Mouse (Mus musculus): Measurements from ENCODE around the gene Apol8.

The Apol8 gene

GRCm38 (mm10) chr15:77756848-77757247 lies at the start of gene Apol8:
TSS of gene Apol8 (minus strand) at chr15:77757003.
- DNase-seq (ENCODE audit: low spot score), result peak; percentile 82

GRCm38 (mm10) chr15:77805657-77806056 lies 48.9 kb upstream of the Apol8 start:
- no peak for DNase-seq (ENCODE audit: low spot score)

DNA sequence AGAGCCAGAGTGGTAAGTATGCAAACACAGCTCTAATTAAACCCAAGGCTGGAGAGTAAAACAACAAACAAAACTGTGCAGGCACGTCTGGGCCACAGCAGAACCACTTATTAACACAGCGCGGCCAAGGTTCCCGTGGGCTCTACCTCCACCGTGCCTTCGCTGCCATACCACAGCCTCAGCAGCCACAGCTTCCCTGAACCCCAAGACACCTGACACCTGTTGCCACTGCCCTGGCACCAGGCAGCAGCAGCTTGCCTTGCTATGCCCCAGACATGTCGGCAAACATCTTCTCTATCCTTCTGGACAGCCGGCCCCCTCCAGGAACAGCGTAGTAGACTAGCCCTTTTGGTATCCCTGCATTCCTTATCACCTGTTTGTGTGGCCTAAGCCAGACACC lies 48.1 kb upstream of the Apol8 start:
- no peak for DNase-seq (ENCODE audit: low spot score)

DNA sequence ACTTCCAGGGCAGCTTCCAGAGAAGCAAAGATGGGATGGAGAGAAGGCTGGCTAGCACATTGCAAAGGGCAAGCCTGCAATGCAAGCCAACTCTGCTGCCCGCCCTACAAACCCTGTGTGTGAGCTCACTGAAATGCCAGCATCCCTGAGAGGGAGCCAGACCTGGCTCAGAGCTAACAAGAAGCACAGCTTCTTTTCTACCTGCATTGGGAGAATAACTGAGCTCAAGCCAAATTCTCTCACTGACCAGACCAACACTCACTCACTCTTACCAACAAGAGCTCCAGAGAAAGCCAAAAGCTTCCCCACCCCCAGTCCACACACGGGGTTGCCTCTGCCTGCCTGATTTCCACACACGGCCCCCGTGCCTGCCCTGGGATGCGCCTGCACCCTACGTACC lies 47.7 kb upstream of the Apol8 start:
- DNase-seq (ENCODE audit: low spot score), result no peak

DNA sequence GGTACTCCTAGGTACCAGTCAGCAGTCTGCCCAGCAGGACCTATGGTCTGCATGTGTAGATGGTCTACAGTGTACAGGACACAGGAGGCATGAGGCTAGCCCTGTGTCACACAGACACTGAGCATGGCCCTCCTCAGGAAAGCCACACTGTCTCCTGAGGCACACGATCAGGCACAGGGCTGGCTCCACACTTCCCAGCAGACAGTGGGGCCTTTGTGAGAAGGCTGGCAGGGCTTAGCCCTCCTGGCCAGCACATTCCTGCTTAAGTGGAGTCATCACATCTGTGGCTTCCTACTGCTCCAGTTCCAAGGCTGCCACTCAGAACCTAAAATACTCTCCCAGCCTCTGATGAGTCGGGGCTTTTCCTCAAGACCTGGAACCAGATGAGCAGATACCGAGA lies 46.9 kb upstream of the Apol8 start:
- no peak for DNase-seq (ENCODE audit: low spot score)

GRCm38 (mm10) chr15:77802992-77803391 lies 46.2 kb upstream of the Apol8 start:
- DNase-seq (ENCODE audit: low spot score), result no peak

GRCm38 (mm10) chr15:77801188-77801587 lies 44.4 kb upstream of the Apol8 start:
- no peak for DNase-seq (ENCODE audit: low spot score)

DNA sequence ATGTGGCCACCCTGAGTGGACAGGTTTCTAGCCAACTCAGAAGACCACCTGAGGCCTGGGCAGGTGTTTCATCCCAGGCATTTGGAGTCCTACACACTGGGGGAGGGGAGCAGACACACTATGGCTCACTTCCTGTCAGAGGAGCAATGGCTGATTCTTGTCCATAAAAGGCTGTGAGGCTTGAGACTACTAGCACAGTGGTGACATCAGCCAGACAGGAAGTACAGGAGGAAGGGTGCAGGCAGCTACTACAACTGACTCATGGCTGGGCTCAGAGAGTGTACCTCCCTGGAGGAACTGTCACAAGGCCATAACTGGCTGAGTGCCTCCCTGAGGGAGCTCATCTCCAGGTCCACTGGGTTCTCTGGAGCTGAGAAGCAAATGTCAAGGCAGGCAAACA lies 43.7 kb upstream of the Apol8 start:
- peak; percentile 50 for DNase-seq (ENCODE audit: low spot score)

GRCm38 (mm10) chr15:77799491-77800474 lies 43.0 kb upstream of the Apol8 start:
- DNase-seq (ENCODE audit: low spot score), result no peak

DNA sequence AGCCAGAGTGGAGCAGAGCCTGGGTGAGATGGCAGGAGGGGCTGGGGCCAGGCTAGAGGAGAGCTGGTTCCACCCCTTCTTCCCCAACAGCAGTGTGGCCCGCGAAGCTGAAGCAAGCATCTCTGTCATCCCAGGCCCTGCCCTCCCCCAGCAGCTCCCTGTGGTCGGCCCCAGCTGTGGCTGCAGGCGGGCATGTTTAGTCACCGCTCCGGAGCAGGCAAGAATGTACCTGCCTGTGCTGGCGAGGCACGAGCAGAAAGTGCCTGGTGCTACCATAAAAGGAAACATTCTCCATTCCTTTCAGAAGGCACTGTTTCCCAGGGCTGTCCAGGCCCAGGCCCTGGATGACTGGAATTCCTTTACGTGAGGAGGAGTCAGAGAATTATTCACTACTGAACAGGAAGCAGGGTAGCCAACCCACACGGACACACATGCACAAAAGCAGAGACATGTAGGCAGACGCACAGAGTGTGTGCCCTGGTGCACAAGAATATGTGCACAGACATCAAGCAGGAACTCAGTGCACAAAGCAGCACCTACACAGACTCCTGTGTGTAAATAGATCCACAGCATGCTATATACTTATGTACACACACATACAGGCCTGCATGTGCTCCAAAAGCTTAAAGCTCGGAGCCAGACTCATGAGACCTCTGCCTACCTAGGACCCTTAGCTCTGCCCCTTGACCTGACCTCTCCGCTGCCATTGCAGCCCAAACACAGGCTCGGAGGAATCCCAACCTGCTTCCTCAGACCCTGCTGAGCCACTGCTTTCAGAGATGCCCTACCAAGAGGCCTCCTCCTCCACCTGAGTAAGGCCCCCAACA lies 42.1 kb upstream of the Apol8 start:
- DNase-seq (ENCODE audit: low spot score), result peak; percentile 77

DNA sequence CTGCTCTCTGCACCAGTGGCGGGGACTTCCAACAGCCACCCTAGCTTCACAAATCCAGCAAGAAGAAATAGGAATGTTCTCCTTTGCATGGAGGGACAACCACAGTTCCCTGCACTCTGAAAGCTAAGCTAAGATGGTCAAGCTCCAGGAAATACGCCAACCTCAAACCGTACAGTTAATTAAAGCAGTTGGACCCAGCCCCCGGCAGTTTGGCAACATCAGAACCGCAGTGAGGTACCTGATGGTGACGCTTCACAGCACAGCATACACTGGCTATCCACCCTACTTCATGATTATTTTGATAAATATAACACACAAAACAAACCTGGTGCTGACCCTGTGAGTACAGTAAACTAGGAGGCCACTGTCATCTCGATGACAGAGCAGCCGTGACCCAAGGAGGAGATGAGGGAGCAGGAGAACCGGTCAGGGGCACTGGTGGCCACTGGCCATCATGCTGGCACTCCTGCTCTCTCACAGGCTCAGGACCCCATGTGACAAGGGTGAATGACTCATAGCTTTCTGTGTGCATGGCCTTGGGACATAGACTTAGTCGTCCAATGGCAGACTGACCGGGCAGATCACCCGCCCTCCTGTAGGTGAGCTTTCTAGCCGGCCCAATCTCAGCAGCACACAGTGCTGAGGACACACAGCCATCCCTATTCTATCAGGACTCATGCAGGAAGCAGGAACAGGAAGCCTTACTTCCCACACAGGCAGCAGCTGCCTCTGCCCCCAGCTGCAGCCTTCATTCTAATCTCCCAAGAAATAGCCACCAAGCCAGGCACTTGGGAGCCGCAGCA lies 41.0 kb upstream of the Apol8 start:
- DNase-seq (ENCODE audit: low spot score), result no peak

DNA sequence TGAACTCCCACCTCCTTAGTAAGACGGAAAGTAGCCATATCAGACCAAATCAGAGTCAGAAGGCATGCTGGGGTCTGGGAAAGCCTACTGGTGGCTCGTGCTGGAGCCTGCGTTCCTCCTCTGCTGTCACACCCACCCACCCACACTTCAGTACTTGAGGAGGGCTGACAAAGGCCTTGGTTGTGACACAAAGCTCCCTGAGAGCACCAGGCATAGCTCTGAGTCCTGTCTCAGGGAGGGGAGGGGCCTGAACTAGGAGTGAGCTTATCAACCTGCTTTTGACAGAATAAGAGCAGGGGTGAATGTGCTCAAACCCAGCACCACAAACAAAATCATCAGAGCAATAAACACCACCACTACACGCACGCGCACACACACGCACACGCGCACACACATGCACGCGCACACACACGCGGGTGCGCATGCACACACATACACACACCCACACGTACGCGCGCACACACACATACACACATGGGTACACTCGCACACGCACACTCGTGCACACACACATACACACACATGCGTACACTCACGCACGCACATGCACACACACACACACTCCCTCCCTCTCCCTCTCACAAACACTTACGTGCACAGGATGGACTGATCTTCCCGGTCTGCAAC lies 39.7 kb upstream of the Apol8 start:
- DNase-seq (ENCODE audit: low spot score), result no peak

DNA sequence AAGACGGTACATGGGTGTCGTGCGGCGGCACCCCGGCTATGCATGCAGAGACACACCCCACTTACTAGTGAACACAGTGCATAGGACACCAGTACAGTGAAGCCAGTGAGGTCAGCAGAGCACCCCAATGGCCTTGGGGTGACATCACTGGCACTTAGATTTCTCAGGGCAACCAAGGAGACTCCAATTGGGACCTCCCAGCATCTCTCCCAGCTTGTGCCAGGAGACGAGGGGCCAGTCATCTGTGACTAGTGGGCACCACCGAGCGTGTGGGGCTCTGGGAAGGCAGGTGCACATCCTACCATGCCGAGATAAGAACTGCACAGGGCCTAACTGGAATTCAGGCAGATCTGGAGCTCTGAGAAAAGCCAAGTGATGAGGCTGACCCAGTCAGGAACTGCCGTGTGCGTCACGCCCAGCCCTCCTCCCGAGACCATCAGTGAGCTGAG lies 38.1 kb upstream of the Apol8 start:
- DNase-seq (ENCODE audit: low spot score), result no peak

DNA sequence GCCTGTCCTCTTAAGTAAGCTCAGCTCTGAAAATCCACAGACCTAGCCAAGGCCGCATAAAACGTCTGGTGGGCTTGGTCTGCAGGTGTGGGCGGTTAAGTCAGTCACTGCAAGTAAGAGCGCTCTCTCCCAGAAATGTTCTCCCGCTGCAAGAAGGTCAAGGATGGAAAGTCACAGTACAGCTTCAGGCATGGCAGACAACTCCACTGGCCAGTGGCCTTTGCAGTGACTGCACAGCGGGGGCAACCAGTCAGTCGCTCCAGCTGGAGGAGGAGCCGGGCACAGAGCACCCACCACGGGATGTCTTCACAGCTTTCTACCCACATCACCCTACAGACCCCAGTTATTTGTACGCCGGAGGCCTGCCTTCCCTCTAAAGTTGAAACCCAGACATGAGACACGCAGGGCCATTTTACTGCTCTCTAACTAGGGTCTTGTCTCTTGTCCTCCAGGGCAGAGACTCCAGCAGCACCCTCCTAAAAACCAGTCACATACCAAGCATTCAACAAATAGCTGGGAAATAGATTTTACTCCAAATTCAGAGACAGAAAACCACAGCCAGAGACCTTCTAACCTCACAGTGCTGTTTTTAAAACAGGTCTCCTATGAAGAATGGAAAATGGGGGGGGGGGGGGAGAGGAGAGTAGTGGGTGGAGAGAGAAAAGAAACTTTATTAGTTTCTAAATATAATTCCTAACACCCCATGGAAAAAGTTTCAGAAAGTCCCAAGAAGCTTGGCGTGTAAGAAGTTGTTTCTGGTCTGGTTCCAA lies 37.5 kb upstream of the Apol8 start:
- no peak for DNase-seq (ENCODE audit: low spot score)

GRCm38 (mm10) chr15:77793554-77793953 lies 36.8 kb upstream of the Apol8 start:
- DNase-seq (ENCODE audit: low spot score), result no peak

DNA sequence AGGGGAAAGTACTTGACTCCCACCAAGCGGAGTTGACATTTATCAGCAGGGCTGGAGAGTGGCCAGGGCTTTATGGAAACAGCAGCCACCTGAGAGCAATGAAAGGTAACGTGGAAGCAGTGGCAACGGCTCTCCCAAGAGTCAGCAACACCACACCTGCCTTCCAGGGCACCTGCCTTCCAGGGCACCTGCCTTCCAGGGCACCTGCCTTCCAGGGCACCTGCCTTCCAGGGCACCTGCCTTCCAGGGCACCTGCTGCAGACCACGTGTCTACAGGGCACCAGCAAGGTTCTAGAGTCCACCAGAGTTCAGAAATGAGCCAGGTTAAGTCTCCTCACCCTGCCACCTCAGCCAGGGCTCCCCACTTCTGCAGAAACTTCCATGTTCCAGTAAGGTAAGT lies 36.3 kb upstream of the Apol8 start:
- no peak for DNase-seq (ENCODE audit: low spot score)

GRCm38 (mm10) chr15:77792056-77792455 lies 35.3 kb upstream of the Apol8 start:
- DNase-seq (ENCODE audit: low spot score), result no peak

- no peak for DNase-seq (ENCODE audit: low spot score)
These were observed 34.0 kb upstream of the Apol8 start for GRCm38 (mm10) chr15:77790656-77791405.

GRCm38 (mm10) chr15:77789186-77789585 lies 32.4 kb upstream of the Apol8 start:
- DNase-seq (ENCODE audit: low spot score), result no peak

GRCm38 (mm10) chr15:77788356-77788755 lies 31.6 kb upstream of the Apol8 start:
- DNase-seq (ENCODE audit: low spot score), result no peak
